Mouse (Mus musculus): ENCODE data around the gene Ppif. TPM values are rescaled to one million over a fixed set of nuclear protein-coding genes. Genes with fewer than 3 reads are reported as not detected.

Ppif gene
- polyA plus RNA-seq, 1 experiment: 11.6 TPM

DNA sequence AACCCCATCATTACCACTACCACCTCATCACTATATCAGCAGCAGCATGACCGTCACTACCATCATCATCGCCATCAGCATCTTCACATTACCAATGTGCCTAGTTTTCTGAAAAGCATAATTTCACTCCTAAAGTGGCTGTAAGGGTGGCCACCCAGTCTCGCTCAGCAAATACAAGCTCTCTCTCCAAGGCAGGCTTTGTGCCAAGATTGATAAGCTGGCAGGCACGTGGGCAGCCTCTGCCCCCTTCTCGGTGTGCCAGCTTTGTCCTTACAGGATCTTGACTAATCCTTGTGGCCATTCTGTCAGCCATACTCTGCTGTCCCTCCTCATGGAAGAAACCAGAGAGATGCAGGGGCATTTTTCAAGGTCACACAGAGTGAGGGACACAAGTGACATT, 49.0 kb downstream of the Ppif start:
- Histone ChIP-seq H3K27ac (ENCODE audit: insufficient read depth, low read length) (no peak overlapping the region), H3K4me3 (ENCODE audit: insufficient read depth, low read length) (no peak overlapping the region), H3K4me1 (ENCODE audit: control insufficient read depth, insufficient read depth, low read length) (peaks cover 17% of the 10 kb centered on the region)
- TF ChIP-seq POLR2A (IDR thresholded peaks at IDR 0.05; ENCODE audit: low read depth, low read length) (no peak), CTCF (IDR thresholded peaks at IDR 0.05; ENCODE audit: borderline replicate concordance, insufficient read depth, low read length) (no peak)

DNA sequence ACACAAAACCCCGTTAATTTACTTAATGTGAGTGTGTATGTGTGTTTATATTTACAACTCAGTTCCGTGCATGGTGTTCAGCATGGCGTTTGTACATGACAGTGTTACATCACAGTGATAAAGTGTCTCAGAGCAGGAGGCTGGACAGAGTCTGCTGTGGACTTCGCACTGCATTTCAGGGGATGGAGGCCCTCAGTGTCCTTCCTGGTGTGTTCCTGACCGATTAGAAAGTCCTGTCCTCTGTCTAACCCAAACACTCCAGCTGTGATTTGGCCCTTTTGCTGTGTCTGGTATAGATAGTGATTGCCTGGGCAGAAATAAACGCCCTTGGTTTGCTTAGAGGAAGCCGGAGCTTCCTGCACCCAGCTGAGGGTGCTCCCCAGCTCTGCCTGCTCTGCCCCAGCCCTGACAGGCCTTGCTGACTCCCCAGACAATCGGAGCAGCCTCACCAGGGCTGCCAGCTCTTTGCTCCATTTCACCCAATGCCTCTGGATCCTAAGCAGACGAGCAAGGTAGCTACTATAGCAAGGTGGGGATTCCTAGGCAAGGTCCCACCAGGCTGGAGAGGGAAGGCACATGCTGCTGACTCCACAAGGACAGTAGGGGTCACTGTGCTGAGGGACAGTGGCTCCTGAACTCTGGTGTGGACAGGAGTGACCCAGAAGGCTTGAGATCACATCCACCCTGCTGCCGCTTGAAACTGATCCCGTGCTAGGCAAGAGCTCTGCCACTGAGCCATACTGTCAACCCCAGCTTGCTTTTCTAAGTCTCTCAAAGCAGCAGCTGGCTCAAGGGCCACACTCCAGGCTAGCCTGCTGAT, 51.6 kb downstream of the Ppif start:
- Histone ChIP-seq H3K4me1 (ENCODE audit: control insufficient read depth, insufficient read depth, low read length) (peaks cover 17% of the 10 kb centered on the region), H3K4me3 (ENCODE audit: insufficient read depth, low read length) (no peak overlapping the region), H3K27ac (ENCODE audit: insufficient read depth, low read length) (no peak overlapping the region)
- TF ChIP-seq POLR2A (IDR thresholded peaks at IDR 0.05; ENCODE audit: low read depth, low read length) (no peak), CTCF (IDR thresholded peaks at IDR 0.05; ENCODE audit: borderline replicate concordance, insufficient read depth, low read length) (peak; percentile 40; the same call in 1 of the 2 replicates)

DNA sequence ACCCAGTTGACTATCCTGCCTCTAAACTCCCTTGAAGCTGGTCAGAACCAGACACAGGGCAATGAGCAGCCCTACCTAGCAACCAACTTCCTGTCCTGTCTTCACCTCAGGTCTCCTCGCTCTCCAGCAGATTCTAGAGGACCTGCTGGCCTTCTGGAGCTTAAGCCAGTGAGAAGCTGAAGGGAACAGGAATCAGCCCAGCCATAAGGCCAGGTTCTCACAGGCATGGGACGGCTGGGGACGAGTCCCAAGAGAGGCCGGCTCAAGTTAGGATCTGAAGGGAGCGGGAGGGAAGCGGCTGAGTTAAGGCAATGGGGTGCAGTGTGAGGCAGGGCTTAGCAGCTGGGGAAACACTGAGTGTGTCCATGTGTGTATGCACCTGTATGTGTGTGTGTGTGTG, 52.4 kb downstream of the Ppif start:
- H3K4me1 ChIP-seq (ENCODE audit: control insufficient read depth, insufficient read depth, low read length): peaks cover 19% of the 10 kb centered on the region
- no peak for TF ChIP-seq CTCF (IDR thresholded peaks at IDR 0.05; ENCODE audit: borderline replicate concordance, insufficient read depth, low read length)
- TF ChIP-seq POLR2A (IDR thresholded peaks at IDR 0.05; ENCODE audit: low read depth, low read length): no peak
- no peak overlapping the region for H3K4me3 ChIP-seq (ENCODE audit: insufficient read depth, low read length)
- H3K27ac ChIP-seq (ENCODE audit: insufficient read depth, low read length): no peak overlapping the region

DNA sequence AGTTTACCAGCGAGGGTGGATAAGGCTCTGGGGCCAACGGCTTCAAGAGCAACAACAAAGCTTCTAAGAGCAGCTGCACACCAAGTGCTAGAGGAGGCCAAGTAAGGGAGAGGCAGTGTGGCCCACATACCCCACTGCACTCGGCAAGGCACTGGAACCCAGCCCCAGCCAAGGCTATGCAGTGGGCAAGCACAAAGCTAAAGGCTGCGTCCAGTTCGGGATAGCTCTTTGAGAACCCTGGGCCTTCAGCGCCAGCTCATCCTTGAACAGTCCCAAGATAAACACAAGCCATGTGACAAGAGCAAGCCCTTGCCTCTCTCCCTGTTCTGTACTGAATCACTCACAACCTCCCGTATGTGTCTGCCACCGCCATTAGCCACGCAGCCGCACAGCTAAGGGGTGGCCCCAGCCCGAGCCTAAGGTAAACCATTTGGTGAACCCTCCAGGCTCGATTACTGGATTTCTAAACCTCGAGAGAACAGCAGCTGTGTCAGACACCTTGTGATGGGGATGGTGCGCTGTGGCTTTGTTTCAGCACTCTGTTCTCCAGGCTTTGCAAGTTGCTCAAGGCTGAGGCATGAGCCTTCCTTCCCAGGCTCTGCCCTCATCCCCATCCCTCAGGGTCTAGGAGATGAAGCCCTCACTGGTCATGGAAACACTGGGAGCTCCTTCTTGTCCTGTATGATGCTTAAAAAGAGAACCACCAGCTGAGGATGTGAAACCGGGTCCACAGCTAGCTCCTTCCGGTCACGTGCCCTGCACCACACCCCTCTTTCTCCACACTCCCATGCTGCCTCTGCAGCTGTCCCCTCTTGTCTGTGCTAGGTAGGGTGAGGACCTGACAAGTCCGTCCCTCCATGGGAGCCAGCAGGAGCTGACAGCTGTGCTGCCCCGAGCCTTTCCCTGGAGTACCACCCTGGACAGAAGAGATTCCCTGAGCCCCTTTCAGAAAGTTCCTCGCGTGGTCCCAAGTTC, 53.3 kb downstream of the Ppif start:
- Histone ChIP-seq H3K4me3 (ENCODE audit: insufficient read depth, low read length) (no peak overlapping the region), H3K27ac (ENCODE audit: insufficient read depth, low read length) (no peak overlapping the region), H3K4me1 (ENCODE audit: control insufficient read depth, insufficient read depth, low read length) (peaks cover 19% of the 10 kb centered on the region)
- TF ChIP-seq CTCF (IDR thresholded peaks at IDR 0.05; ENCODE audit: borderline replicate concordance, insufficient read depth, low read length) (no peak), POLR2A (IDR thresholded peaks at IDR 0.05; ENCODE audit: low read depth, low read length) (no peak)

- no peak overlapping the region for H3K4me3 ChIP-seq (ENCODE audit: insufficient read depth, low read length)
- H3K4me1 ChIP-seq (ENCODE audit: control insufficient read depth, insufficient read depth, low read length): peaks cover 19% of the 10 kb centered on the region
- H3K27ac ChIP-seq (ENCODE audit: insufficient read depth, low read length): no peak overlapping the region
- no peak for TF ChIP-seq POLR2A (IDR thresholded peaks at IDR 0.05; ENCODE audit: low read depth, low read length)
- TF ChIP-seq CTCF (IDR thresholded peaks at IDR 0.05; ENCODE audit: borderline replicate concordance, insufficient read depth, low read length): no peak
Measured at GRCm38 (mm10) chr14:25747996-25748756, 54.2 kb downstream of the Ppif start.

GRCm38 (mm10) chr14:25749143-25749909, 55.4 kb downstream of the Ppif start:
- peaks cover 19% of the 10 kb centered on the region for H3K4me1 ChIP-seq (ENCODE audit: control insufficient read depth, insufficient read depth, low read length)
- H3K4me3 ChIP-seq (ENCODE audit: insufficient read depth, low read length): no peak overlapping the region
- no peak for TF ChIP-seq POLR2A (IDR thresholded peaks at IDR 0.05; ENCODE audit: low read depth, low read length)
- no peak for TF ChIP-seq CTCF (IDR thresholded peaks at IDR 0.05; ENCODE audit: borderline replicate concordance, insufficient read depth, low read length)
- H3K27ac ChIP-seq (ENCODE audit: insufficient read depth, low read length): peak overlapping the region; percentile 90

Other genes starting within 250 kb of the Ppif start
- gene Zmiz1, start 235.0 kb upstream of the Ppif start, polyA plus RNA-seq (2011; ENCODE audit: insufficient read length, low read depth, missing spikeins): 61.9 and 73.9 TPM in 2 replicates
- 116 and 122 TPM in 2 replicates for gene Zcchc24, start 74.9 kb downstream of the Ppif start, polyA plus RNA-seq (2011; ENCODE audit: insufficient read length, low read depth, missing spikeins)
- gene Anxa11, start 148.0 kb downstream of the Ppif start, polyA plus RNA-seq (2011; ENCODE audit: insufficient read length, low read depth, missing spikeins): 29.5 and 31.7 TPM in 2 replicates
- gene Plac9a, start 208.9 kb downstream of the Ppif start, polyA plus RNA-seq (2011; ENCODE audit: insufficient read length, low read depth, missing spikeins): 1.9 and 4.5 TPM in 2 replicates
- gene Tmem254a, start 233.5 kb downstream of the Ppif start, polyA plus RNA-seq (2011; ENCODE audit: insufficient read length, low read depth, missing spikeins): 0.68 and 4.0 TPM in 2 replicates
- not detected in 2 replicates for gene Cphx1, start 244.2 kb downstream of the Ppif start, polyA plus RNA-seq (2011; ENCODE audit: insufficient read length, low read depth, missing spikeins)